Mouse (Mus musculus) forebrain, postnatal 0 days (tissue): ENCODE measurements at regions not wholly inside any gene's neighbourhood (a gene's known extent, or its start where the extent isn't known, plus 50 kb on each side); places are given as distances from the start of the nearest gene placed in this dataset.

Experiments
- ATAC-seq: fragments of 200-750 bp; cut with Nextera tagmentation; 2 replicates; pipeline ENCODE4 v1.8.0; 2017; ENCODE audit warnings: mild to moderate bottlenecking, moderate library complexity
- DNase-seq: peaks from one replicate; pipeline ENCODE4 v3.0.0-alpha.2; 2015
- H3K27ac ChIP-seq: fragments of 300-500 bp; sonication (generic); 2 replicates; pipeline ENCODE4 v1.5.1; 2014; ENCODE audit warnings: low read depth, mild to moderate bottlenecking, antibody characterized with exemption, low read length, moderate library complexity, mixed read lengths
- H3K27me3 ChIP-seq: fragments of 300-500 bp; sonication (generic); 2 replicates; pipeline ENCODE4 v1.6.1; 2014; ENCODE audit warnings: mild to moderate bottlenecking, low read length, mixed read lengths; ENCODE audit not compliant: insufficient read depth
- H3K36me3 ChIP-seq: fragments of 300-500 bp; sonication (generic); 2 replicates; pipeline ENCODE4 v1.6.1; 2014; ENCODE audit warnings: mild to moderate bottlenecking, moderate library complexity; ENCODE audit not compliant: insufficient read depth
- H3K4me1 ChIP-seq: fragments of 300-500 bp; sonication (generic); 2 replicates; pipeline ENCODE4 v1.6.1; 2014; ENCODE audit warnings: antibody characterized with exemption; ENCODE audit not compliant: insufficient read depth
- H3K4me2 ChIP-seq: fragments of 300-500 bp; sonication (generic); 2 replicates; pipeline ENCODE4 v1.6.1; 2014; ENCODE audit warnings: low read depth, mild to moderate bottlenecking, moderate library complexity
- H3K4me3 ChIP-seq: fragments of 300-500 bp; sonication (generic); 2 replicates; pipeline ENCODE4 v1.5.1; 2014; ENCODE audit warnings: low read depth, low read length, mixed read lengths
- H3K9ac ChIP-seq: fragments of 300-500 bp; sonication (generic); 2 replicates; pipeline ENCODE4 v1.6.1; 2014; ENCODE audit warnings: mild to moderate bottlenecking
- H3K9me3 ChIP-seq: fragments of 300-500 bp; sonication (generic); 2 replicates; pipeline ENCODE4 v1.6.1; 2016; ENCODE audit warnings: low read length
- CTCF ChIP-seq: sonication (generic); IDR thresholded peaks from 2 replicates; pipeline ENCODE4 v1.5.1; 2016; ENCODE audit warnings: antibody characterized with exemption, control low read depth, low read depth
- WGBS: fragments of 180-500 bp; shearing (Covaris S2); extraction: QIAGEN DNeasy Blood & Tissue Kit; methylation state at CpG from one replicate; pipeline ENCODE4 v1.1.7; 2014; 5-methylcytosine and 5-hydroxymethylcytosine counted together

GRCm38 (mm10) chr15:86925081-86925749 lies 618.9 kb upstream of the Fam19a5 start:
- ATAC-seq (peak; percentile 50; the same call in 1 of the 2 replicates), DNase-seq (peak; percentile 54)
- TF ChIP-seq CTCF = no peak
- H3K27me3 ChIP-seq = no peaks in the 10 kb centered on the region
- peaks cover 12% of the 10 kb centered on the region for H3K4me1 ChIP-seq
- H3K9ac ChIP-seq = no peak overlapping the region
- H3K9me3 ChIP-seq = no peaks in the 10 kb centered on the region
- WGBS = 13% methylated on average over 17 of the region's 17 CpGs
- no peak overlapping the region; the same call in 1 of the 2 replicates for H3K27ac ChIP-seq
- peak overlapping the region; percentile 41 for H3K4me2 ChIP-seq
- H3K4me3 ChIP-seq = 0 out of 2 replicates have a peak overlapping the region, but pooled peaks have one; percentile 5
- no peaks in the 10 kb centered on the region for H3K36me3 ChIP-seq

- ATAC-seq (peak; percentile 43; the same call in 1 of the 2 replicates), DNase-seq (peak; percentile 47)
- H3K4me1 ChIP-seq = no peaks in the 10 kb centered on the region; the same call in 1 of the 2 replicates
- no peak overlapping the region for H3K4me3 ChIP-seq
- no peak for TF ChIP-seq CTCF
- H3K9ac ChIP-seq = no peak overlapping the region
- no peaks in the 10 kb centered on the region for H3K36me3 ChIP-seq
- no peaks in the 10 kb centered on the region for H3K27me3 ChIP-seq
- no peak overlapping the region for H3K4me2 ChIP-seq
- no peak overlapping the region for H3K27ac ChIP-seq
- WGBS = 50% methylated on average over 15 of the region's 15 CpGs
- no peaks in the 10 kb centered on the region for H3K9me3 ChIP-seq
Measured at GRCm38 (mm10) chr15:86932345-86933075, 611.6 kb upstream of the Fam19a5 start.

GRCm38 (mm10) chr15:86937364-86937763 lies 606.7 kb upstream of the Fam19a5 start:
- no peak overlapping the region for H3K4me3 ChIP-seq
- WGBS = 88% methylated on average over 3 of the region's 3 CpGs
- H3K4me2 ChIP-seq = no peak overlapping the region
- H3K9ac ChIP-seq = no peak overlapping the region
- no peak for TF ChIP-seq CTCF
- no peaks in the 10 kb centered on the region for H3K27me3 ChIP-seq
- no peaks in the 10 kb centered on the region for H3K9me3 ChIP-seq
- H3K36me3 ChIP-seq = no peaks in the 10 kb centered on the region
- DNase-seq (no peak), ATAC-seq (no peak)
- H3K4me1 ChIP-seq = no peaks in the 10 kb centered on the region
- no peak overlapping the region for H3K27ac ChIP-seq

GRCm38 (mm10) chr15:86944529-86944928 lies 599.6 kb upstream of the Fam19a5 start:
- Histone ChIP-seq H3K9ac (no peak overlapping the region), H3K4me1 (no peaks in the 10 kb centered on the region), H3K4me2 (no peak overlapping the region), H3K9me3 (no peaks in the 10 kb centered on the region), H3K27ac (no peak overlapping the region), H3K36me3 (no peaks in the 10 kb centered on the region), H3K27me3 (no peaks in the 10 kb centered on the region), H3K4me3 (no peak overlapping the region)
- DNase-seq (no peak), ATAC-seq (no peak)
- 90% methylated on average over 7 of the region's 7 CpGs for WGBS
- no peak for TF ChIP-seq CTCF

GRCm38 (mm10) chr15:86952593-86952992 lies 591.5 kb upstream of the Fam19a5 start:
- peak; percentile 48; the same call in 1 of the 2 replicates for ATAC-seq
- Histone ChIP-seq H3K4me1 (no peaks in the 10 kb centered on the region), H3K36me3 (no peaks in the 10 kb centered on the region), H3K9me3 (no peaks in the 10 kb centered on the region), H3K27ac (no peak overlapping the region), H3K27me3 (no peaks in the 10 kb centered on the region), H3K4me2 (no peak overlapping the region), H3K9ac (no peak overlapping the region), H3K4me3 (no peak overlapping the region)
- no peak for TF ChIP-seq CTCF
- WGBS = 36% methylated on average over 5 of the region's 5 CpGs
- DNase-seq = no peak

GRCm38 (mm10) chr15:86957872-86958271 lies 586.2 kb upstream of the Fam19a5 start:
- no peak for TF ChIP-seq CTCF
- H3K36me3 ChIP-seq = no peaks in the 10 kb centered on the region
- H3K4me1 ChIP-seq = no peaks in the 10 kb centered on the region
- 74% methylated on average over 8 of the region's 8 CpGs for WGBS
- no peak overlapping the region for H3K4me2 ChIP-seq
- H3K9ac ChIP-seq = no peak overlapping the region
- no peak overlapping the region for H3K27ac ChIP-seq
- H3K4me3 ChIP-seq = no peak overlapping the region
- no peaks in the 10 kb centered on the region for H3K9me3 ChIP-seq
- no peak for DNase-seq
- no peak for ATAC-seq
- no peaks in the 10 kb centered on the region for H3K27me3 ChIP-seq

GRCm38 (mm10) chr15:86962921-86963320 lies 581.2 kb upstream of the Fam19a5 start:
- no peak overlapping the region for H3K4me2 ChIP-seq
- no peak overlapping the region for H3K9ac ChIP-seq
- DNase-seq (peak; percentile 46), ATAC-seq (no peak)
- no peaks in the 10 kb centered on the region for H3K36me3 ChIP-seq
- 53% methylated on average over 2 of the region's 2 CpGs for WGBS
- TF ChIP-seq CTCF = no peak
- H3K4me3 ChIP-seq = no peak overlapping the region
- no peaks in the 10 kb centered on the region for H3K4me1 ChIP-seq
- no peak overlapping the region for H3K27ac ChIP-seq
- H3K27me3 ChIP-seq = no peaks in the 10 kb centered on the region
- no peaks in the 10 kb centered on the region for H3K9me3 ChIP-seq
